Mouse (Mus musculus): ENCODE measurements around the gene Eaf1.
"Not testable (repeated sequence)": the region's sequence is repeated elsewhere in the genome, so short reads cannot be mapped to it uniquely, and the experiment has no call there.

Eaf1 gene

GRCm38 (mm10) chr14:31494349-31494974, at the start of gene Eaf1:
TSS of gene Eaf1 (plus strand) at chr14:31494399.
- no peak for DNase-seq (ENCODE audit: extremely low spot score, low read depth, low spot score)

- no peak for DNase-seq (ENCODE audit: extremely low spot score, low read depth, low spot score)
Measured at GRCm38 (mm10) chr14:31448994-31449393, 45.2 kb upstream of the Eaf1 start.

DNA sequence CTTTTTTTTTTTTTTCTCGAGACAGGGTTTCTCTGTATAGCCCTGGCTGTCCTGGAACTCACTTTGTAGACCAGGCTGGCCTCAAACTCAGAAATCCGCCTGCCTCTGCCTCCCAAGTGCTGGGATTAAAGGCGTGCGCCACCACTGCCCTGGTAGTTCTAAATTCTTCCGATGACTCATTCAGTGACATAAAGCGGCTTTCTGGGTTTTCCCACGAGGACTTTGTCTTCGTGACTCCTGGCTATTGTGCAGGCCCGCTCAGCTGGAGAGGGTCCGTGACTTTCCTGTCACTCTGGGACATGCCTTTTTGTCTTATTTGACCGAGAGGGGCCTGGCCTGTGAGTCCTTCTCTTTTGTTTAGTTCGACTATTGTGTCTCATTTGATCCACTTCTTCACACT, 40.3 kb upstream of the Eaf1 start:
- DNase-seq (ENCODE audit: extremely low spot score, low read depth, low spot score): not testable (repeated sequence)

DNA sequence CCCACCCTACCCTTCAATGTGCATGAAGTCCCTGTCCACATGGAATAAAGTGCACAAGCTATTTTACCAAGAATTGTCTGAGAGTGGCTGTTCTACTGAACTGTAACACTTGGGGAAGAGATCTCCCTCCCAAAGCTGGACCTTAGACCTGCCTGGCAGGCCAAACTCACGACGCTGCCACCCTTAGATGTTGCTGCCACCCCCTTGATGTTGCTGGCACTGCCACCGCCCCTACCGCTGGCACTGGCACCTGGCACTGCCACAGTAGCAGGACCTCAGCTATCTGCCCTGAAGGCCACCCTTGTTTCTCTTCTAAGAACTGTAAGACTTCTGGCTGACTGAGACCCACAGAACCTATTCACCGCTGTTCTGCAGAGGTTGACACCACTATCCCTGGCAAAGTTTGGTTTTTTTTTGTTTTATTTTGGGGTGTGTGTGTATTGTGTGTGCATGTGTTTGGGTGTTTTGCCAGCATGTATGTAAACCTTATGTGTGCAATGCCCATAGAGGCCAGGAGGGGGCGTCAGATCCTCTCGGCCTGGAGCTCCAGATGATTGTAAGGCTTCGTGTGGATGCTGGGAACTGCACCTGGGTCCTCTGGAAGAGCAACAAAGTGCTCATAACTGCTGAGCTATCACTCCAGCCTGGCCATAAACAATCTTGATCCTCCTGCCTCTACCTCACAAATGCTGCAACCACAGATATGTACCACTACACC, 39.2 kb upstream of the Eaf1 start:
- no peak for DNase-seq (ENCODE audit: extremely low spot score, low read depth, low spot score)

DNA sequence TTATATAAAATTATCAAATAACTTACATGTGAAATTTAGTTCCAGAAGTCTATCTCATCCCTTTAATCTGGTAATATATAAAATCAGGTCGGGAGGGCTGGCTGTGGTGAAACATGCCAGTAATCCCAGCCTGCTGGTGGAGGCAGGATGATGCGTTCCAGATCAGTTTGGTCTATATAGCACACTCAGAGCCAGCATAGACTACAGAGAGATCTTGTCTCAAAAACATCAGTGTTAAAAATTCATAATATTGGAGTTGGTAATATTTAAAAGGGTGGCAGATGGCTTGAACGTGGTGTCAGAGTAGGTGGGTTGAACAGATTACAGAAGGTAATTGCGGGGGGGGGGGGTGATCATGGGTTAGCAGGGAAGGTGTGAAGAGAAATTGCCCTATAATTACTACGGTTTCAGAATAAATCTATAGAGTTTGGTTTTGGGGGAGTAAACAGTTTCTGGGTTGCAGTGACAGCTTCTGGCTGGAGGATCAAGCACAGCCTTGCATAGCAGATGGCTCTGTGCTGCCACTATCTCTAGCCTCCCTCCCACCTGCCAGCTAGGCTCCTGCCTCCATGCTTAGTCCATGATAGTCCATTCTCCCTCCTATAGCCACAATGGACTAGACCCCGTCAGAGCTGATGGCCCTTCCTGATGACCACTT, 38.0 kb upstream of the Eaf1 start:
- DNase-seq (ENCODE audit: extremely low spot score, low read depth, low spot score): no peak

GRCm38 (mm10) chr14:31458006-31458405, 36.2 kb upstream of the Eaf1 start:
- DNase-seq (ENCODE audit: extremely low spot score, low read depth, low spot score): peak; percentile 28

DNA sequence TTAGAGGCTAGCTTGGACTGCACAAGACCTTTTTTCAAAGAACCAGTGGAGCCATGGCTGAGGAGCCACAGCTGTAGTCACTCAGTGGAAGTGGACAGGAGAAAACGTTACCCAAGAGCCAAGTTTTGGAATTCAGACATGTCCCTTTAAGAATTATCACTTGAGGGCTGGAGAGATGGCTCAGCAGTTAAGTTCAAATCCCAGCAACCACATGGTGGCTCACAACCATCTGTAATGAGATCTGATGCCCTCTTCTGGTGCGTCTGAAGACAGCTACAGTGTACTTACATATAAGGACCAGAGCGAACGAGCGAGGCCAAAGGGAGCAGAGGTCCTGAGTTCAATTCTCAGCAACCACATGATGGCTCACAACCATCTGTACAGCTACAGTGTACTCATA, 32.0 kb upstream of the Eaf1 start:
- not testable (repeated sequence) for DNase-seq (ENCODE audit: extremely low spot score, low read depth, low spot score)

GRCm38 (mm10) chr14:31462886-31463285, 31.3 kb upstream of the Eaf1 start:
- DNase-seq (ENCODE audit: extremely low spot score, low read depth, low spot score): no peak

DNA sequence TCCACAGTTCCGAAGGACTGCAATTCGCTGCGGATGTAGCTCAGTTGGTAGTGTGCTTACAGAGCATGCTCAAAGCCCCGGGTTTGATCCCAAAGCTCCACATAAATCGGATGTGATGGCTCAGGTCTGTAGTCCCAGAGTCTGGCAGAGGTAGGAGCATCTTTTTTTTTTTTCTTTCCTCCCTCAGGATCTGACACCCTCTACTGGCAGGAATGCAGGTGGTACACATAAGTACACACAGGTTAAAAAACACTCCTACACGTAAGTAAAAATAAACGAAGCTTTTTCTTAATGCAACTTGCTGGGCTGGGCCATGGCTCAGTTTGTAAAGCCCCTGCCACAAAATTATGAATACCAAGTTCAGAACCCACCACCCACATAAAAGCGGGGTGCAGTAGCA, 30.0 kb upstream of the Eaf1 start:
- no peak for DNase-seq (ENCODE audit: extremely low spot score, low read depth, low spot score)

DNA sequence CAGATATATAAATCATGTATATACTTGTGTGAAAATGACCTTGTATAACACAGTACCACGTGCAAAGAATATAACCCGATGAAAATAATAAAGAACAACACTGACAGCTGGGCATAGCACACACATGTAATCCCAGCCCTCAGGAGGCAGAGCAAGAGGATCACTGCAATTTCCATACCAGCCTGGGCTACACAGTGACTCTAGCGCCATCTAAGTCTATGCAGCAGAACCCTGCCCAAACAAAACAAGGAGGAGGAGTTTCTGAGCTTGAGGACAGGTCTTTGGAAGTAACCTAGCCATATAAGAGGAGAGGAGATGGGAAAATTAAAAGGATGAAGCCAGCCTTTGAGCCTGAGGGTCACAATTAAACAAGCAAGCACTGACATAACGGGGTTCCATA, 24.5 kb upstream of the Eaf1 start:
- DNase-seq (ENCODE audit: extremely low spot score, low read depth, low spot score): no peak

GRCm38 (mm10) chr14:31472451-31473061, 21.6 kb upstream of the Eaf1 start:
- DNase-seq (ENCODE audit: extremely low spot score, low read depth, low spot score): peak; percentile 70

GRCm38 (mm10) chr14:31473297-31473696, 20.9 kb upstream of the Eaf1 start:
- DNase-seq (ENCODE audit: extremely low spot score, low read depth, low spot score): no peak

DNA sequence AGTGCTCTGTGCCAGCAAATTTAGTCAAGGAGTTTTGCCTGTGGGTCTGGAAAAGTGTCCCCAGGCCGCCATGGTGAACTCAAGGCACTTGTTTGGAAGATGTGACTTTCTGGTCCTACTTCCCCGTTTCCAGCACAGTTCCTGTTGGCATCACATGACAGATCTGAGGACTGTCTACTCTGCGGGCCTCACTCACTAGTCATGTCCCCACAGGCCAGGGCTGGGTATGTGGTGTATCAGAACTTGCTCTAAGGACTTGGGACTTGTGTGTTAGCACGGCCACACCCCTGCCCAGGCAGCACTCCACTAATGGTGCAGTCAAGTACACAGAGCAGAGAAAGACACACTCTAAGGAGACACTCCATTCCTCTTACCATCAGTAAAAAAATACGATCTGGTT, 11.8 kb upstream of the Eaf1 start:
- DNase-seq (ENCODE audit: extremely low spot score, low read depth, low spot score): no peak

GRCm38 (mm10) chr14:31486465-31486864, 7.7 kb upstream of the Eaf1 start:
- no peak for DNase-seq (ENCODE audit: extremely low spot score, low read depth, low spot score)

DNA sequence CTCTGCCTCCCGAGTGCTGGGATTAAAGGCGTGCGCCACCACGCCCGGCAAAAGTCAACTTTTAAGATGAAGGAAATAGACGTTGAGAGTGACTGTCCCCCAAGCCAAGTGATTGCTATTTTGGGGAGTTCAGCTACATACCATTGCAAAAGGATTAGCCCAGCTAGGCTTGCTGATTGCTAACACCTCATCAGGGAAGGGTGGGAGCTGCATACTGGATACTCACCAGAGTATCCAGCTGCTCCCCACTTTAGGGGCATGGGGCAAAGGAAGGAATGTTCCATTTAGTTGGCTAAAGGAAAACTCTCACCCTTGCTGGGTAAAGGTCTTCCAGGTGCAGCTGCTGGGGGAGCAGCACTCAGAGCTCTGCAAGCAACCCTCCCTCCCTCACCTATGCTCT, 6.1 kb upstream of the Eaf1 start:
- DNase-seq (ENCODE audit: extremely low spot score, low read depth, low spot score): no peak

DNA sequence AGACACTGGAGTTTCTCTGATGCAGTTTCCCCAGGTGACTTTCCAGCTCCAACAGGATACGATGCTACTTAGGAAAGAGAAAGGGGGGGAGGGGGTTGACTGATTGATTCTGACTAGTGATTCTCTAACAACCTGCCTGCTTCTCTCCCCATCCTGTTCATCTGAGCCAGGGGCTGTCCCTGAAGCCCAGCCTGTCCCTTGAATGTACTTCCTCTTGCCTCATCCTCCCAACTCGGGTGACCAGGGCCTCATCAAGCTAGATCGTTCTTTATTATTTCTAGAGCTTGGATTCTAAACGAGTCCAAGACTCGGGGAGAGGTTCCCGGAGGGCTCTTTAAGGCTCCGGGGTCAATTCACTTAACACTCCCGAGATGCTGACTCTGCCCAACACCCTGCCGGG, 298 bp upstream of the Eaf1 start:
- no peak for DNase-seq (ENCODE audit: extremely low spot score, low read depth, low spot score)

DNA sequence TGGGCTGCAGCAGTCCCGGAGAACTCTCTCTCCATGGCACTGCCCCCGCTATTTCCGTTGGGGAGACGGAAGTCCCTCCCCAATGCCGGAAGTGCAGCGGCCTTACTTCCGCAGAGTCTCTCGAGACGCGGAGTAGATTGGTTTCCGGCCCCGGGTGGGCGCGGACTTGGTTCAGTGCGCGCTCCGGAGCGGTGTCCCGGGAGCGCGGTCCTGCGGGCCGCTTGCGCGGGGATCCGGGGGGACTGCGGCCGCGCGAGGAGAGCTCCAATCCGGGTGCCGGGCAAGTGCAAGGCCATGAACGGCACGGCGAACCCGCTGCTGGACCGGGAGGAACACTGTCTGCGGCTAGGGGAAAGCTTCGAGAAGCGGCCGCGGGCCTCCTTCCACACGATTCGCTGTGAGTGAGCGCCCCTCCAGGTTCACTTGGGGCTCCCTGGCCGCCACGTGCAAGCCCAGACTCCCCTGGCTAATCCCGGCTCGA, 816 bp downstream of the Eaf1 start, which contains the start of gene Mettl6:
Gene Mettl6, minus strand, starts transcription at position 66 of the 481 bp plus-strand sequence.
- DNase-seq (ENCODE audit: extremely low spot score, low read depth, low spot score): peak; percentile 54

DNA sequence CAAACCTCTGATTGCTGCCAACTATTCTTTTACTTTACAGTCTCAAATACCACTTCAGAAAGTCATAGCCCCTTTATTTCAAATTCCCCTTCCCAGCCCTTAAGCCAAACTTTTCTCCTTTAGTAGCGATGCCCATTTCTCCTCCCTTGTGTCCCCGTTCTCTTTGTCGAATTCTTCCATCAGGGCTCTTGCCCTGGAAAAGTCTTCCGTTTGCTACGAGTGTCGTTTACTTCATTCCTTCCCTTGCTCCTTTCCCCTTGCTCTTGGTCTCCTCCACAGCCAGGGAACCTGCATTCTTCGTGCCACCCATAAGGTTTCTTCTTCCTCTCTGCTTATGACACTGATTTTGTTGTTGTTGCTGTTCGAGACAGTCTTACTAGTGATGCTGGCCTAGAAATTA, 1.3 kb downstream of the Eaf1 start:
- DNase-seq (ENCODE audit: extremely low spot score, low read depth, low spot score): no peak

DNA sequence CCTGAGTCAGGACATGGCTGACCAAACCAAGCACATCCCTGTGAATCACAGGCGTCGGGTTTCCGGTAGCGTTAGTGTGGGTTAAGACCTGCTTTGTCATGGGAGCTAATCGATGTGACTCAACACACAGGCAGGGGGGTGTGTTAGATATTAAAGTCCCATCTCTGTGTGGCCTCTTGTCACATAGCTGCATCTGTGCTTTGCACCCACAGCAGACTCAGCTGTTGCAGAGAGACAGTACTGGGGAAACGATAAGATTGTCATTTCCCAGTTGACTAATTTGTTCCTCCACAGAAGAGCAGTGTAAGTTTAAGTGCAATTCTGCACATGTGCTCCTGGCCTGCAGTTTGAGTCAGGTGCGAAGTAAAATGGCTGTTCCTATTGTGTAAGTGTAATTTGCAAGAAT, 2.0 kb downstream of the Eaf1 start:
- DNase-seq (ENCODE audit: extremely low spot score, low read depth, low spot score): no peak

GRCm38 (mm10) chr14:31499526-31499925, 5.3 kb downstream of the Eaf1 start:
- DNase-seq (ENCODE audit: extremely low spot score, low read depth, low spot score): no peak

- no peak for DNase-seq (ENCODE audit: extremely low spot score, low read depth, low spot score)
Measured at GRCm38 (mm10) chr14:31503406-31503805, 9.2 kb downstream of the Eaf1 start.

- DNase-seq (ENCODE audit: extremely low spot score, low read depth, low spot score): no peak
Measured at GRCm38 (mm10) chr14:31506456-31506855, 12.3 kb downstream of the Eaf1 start.
